Mouse (Mus musculus) midbrain, embryonic 13.5 days (tissue): Measurements from ENCODE around the gene Ccnb1. TPM values are rescaled to one million over a fixed set of nuclear protein-coding genes. Genes with fewer than 3 reads are reported as not detected.
"Not testable (repeated sequence)": the region's sequence is repeated elsewhere in the genome, so short reads cannot be mapped to it uniquely, and the experiment has no call there.

Source experiments
- ATAC-seq: fragments of 200-750 bp; cut with Nextera tagmentation; 2 replicates; pipeline ENCODE4 v1.8.0; 2017; ENCODE audit warnings: mild to moderate bottlenecking, moderate TSS enrichment, moderate library complexity
- H3K27ac ChIP-seq: fragments of 300-500 bp; sonication (generic); 2 replicates; pipeline ENCODE4 v1.5.1; 2015; ENCODE audit warnings: inconsistent platforms, mild to moderate bottlenecking, moderate library complexity
- H3K27me3 ChIP-seq: fragments of 300-500 bp; sonication (generic); 2 replicates; pipeline ENCODE4 v1.6.1; 2015; ENCODE audit warnings: mild to moderate bottlenecking, inconsistent platforms
- H3K36me3 ChIP-seq: fragments of 300-500 bp; sonication (generic); 2 replicates; pipeline ENCODE4 v1.6.1; 2015; ENCODE audit warnings: mild to moderate bottlenecking, inconsistent platforms
- H3K4me1 ChIP-seq: fragments of 300-500 bp; sonication (generic); replicated peaks from 2 replicates; pipeline ENCODE4 v1.6.1; 2015; ENCODE audit warnings: inconsistent platforms
- H3K4me2 ChIP-seq: fragments of 300-500 bp; sonication (generic); replicated peaks from 2 replicates; pipeline ENCODE4 v1.6.1; 2015; ENCODE audit warnings: moderate library complexity, mild to moderate bottlenecking, inconsistent platforms
- H3K4me3 ChIP-seq: fragments of 300-500 bp; sonication (generic); replicated peaks from 2 replicates; pipeline ENCODE4 v1.5.1; 2015; ENCODE audit warnings: mild to moderate bottlenecking, inconsistent platforms
- H3K9ac ChIP-seq: fragments of 300-500 bp; sonication (generic); replicated peaks from 2 replicates; pipeline ENCODE4 v1.6.1; 2015; ENCODE audit warnings: mild to moderate bottlenecking, inconsistent platforms
- H3K9me3 ChIP-seq: fragments of 300-500 bp; sonication (generic); 2 replicates; pipeline ENCODE4 v1.6.1; 2016; ENCODE audit warnings: mild to moderate bottlenecking, inconsistent platforms
- WGBS: fragments of 180-500 bp; shearing (Covaris S2); methylation state at CpG from one replicate; pipeline ENCODE4 v1.1.7; 2015; 5-methylcytosine and 5-hydroxymethylcytosine counted together
- polyA plus RNA-seq: library from polyadenylated mRNA; unstranded; fragments of >200 nt; fragmentation: Nextera tagmentation; extraction: Ambion mirVana; gene quantifications from 2 replicates; pipeline ENCODE4 v1.2.1, GENCODE M21; 2015

Ccnb1 gene
- polyA plus RNA-seq, 1 experiment from 2014 or later, result 119 TPM

DNA sequence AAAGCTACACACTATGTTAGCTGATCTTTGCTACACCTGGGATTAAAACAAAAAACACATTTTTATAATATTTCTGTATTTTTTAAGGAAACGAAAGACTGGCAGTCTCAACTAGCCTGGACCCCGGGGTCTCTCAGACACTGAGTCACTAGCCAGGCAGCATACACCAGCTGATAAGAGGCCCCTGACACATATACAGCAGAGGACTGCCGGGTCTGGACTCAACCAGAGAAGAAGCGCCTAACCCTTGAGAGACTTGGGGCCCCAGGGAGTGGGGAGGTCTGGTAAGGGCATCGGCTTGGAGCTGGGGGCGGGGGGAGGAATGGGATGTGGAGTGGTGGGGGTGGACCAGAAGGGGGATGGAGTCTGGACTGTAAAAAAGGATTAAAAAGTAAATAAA is 33.4 kb downstream of the Ccnb1 start:
- Histone ChIP-seq H3K27me3 (no peaks in the 10 kb centered on the region), H3K9ac (no peak overlapping the region), H3K4me2 (no peak overlapping the region), H3K36me3 (no peaks in the 10 kb centered on the region), H3K4me3 (no peak overlapping the region), H3K9me3 (no peaks in the 10 kb centered on the region), H3K27ac (no peak overlapping the region), H3K4me1 (no peaks in the 10 kb centered on the region)
- ATAC-seq, result no peak
- 84% methylated on average over 6 of the region's 6 CpGs for WGBS

GRCm38 (mm10) chr13:100752529-100752928 is 33.8 kb downstream of the Ccnb1 start:
- Histone ChIP-seq H3K27ac (no peak overlapping the region), H3K4me1 (no peaks in the 10 kb centered on the region), H3K4me2 (no peak overlapping the region), H3K36me3 (no peaks in the 10 kb centered on the region), H3K9me3 (no peaks in the 10 kb centered on the region), H3K4me3 (no peak overlapping the region), H3K27me3 (no peaks in the 10 kb centered on the region), H3K9ac (no peak overlapping the region)
- no peak for ATAC-seq
- WGBS, result 88% methylated on average over 8 of the region's 8 CpGs

GRCm38 (mm10) chr13:100751402-100751801 is 35.0 kb downstream of the Ccnb1 start:
- WGBS, result 90% methylated on average over 3 of the region's 3 CpGs

DNA sequence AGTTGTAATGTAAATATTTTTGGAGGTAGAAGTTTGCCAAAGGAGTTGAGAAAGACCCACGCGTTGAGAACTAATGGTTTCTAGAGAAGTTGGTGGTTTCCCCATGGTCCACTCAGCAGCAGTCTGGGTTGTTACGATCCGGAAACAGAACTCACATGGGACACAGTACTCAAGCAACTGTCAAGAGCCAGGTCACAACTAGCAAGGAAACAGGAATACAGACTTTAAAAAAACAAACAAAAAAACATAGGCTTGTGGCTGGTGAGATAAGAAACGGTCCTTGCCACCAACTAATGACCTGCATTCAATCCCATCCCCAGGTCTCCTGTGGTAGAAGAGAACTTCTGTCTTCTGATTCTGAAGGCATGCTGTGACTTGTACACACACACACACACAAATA is 35.6 kb downstream of the Ccnb1 start:
- Histone ChIP-seq H3K36me3 (no peaks in the 10 kb centered on the region), H3K9me3 (no peaks in the 10 kb centered on the region), H3K27me3 (no peaks in the 10 kb centered on the region), H3K4me3 (no peak overlapping the region), H3K9ac (no peak overlapping the region), H3K4me1 (no peaks in the 10 kb centered on the region), H3K4me2 (no peak overlapping the region), H3K27ac (no peak overlapping the region)
- 86% methylated on average over 5 of the region's 5 CpGs for WGBS
- ATAC-seq, result no peak

More at GRCm38 (mm10) chr13:100751402-100751801, 35.0 kb downstream of the Ccnb1 start:
- ATAC-seq, result no peak
- H3K36me3 ChIP-seq, result no peaks in the 10 kb centered on the region
- H3K4me2 ChIP-seq, result no peak overlapping the region
- no peak overlapping the region for H3K4me3 ChIP-seq
- no peaks in the 10 kb centered on the region for H3K4me1 ChIP-seq
- H3K27me3 ChIP-seq, result no peaks in the 10 kb centered on the region
- H3K9me3 ChIP-seq, result no peaks in the 10 kb centered on the region
- no peak overlapping the region for H3K9ac ChIP-seq
- H3K27ac ChIP-seq, result no peak overlapping the region

- no peaks in the 10 kb centered on the region for H3K36me3 ChIP-seq
- no peak overlapping the region for H3K4me2 ChIP-seq
- no peak for ATAC-seq
- no peak overlapping the region for H3K27ac ChIP-seq
- H3K9me3 ChIP-seq, result no peaks in the 10 kb centered on the region
- no peak overlapping the region for H3K9ac ChIP-seq
- 40% methylated on average over 8 of the region's 8 CpGs for WGBS
- H3K27me3 ChIP-seq, result no peaks in the 10 kb centered on the region
- no peak overlapping the region for H3K4me3 ChIP-seq
- H3K4me1 ChIP-seq, result peaks cover 4% of the 10 kb centered on the region
These were observed 37.7 kb downstream of the Ccnb1 start for GRCm38 (mm10) chr13:100748638-100749037.

DNA sequence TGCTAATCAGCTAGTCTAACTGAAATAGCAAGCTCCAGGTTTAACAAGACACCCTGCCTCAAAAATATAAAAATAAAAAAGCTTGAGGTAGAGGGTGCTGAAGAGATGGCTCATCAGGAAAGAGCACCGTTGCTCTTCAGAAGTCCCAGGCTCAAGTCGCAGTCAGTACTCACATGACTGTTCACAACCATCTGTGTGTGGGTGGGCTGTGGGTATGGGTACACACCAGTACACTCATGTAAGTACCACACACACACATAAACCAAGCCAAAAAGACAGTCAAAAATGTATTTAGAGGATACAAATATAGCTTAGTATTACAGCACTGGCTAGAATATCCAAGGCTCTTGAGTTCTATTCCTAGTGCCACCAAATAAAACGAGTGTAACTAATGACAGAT is 40.3 kb downstream of the Ccnb1 start:
- H3K4me1 ChIP-seq, result peaks cover 13% of the 10 kb centered on the region
- no peak overlapping the region for H3K4me2 ChIP-seq
- H3K9ac ChIP-seq, result no peak overlapping the region
- no peak overlapping the region for H3K4me3 ChIP-seq
- H3K27ac ChIP-seq, result no peak overlapping the region
- no peaks in the 10 kb centered on the region for H3K36me3 ChIP-seq
- ATAC-seq, result no peak
- no peaks in the 10 kb centered on the region for H3K9me3 ChIP-seq
- WGBS, result 90% methylated on average over 3 of the region's 3 CpGs
- no peaks in the 10 kb centered on the region for H3K27me3 ChIP-seq

- peaks cover 13% of the 10 kb centered on the region for H3K4me1 ChIP-seq
- H3K4me2 ChIP-seq, result peak within 1 kb of the TSS; percentile 63
- peaks cover 3% of the 10 kb centered on the region; the same call in 1 of the 2 replicates for H3K36me3 ChIP-seq
- no peaks in the 10 kb centered on the region for H3K9me3 ChIP-seq
- H3K4me3 ChIP-seq, result peak within 1 kb of the TSS; percentile 69
- H3K27ac ChIP-seq, result peak within 1 kb of the TSS; percentile 97
- WGBS, result under 1% methylated on average over 52 of the region's 52 CpGs
- ATAC-seq, result peak; percentile 98
- H3K9ac ChIP-seq, result peak within 1 kb of the TSS; percentile 87
- H3K27me3 ChIP-seq, result no peaks in the 10 kb centered on the region
These were observed 42.2 kb downstream of the Ccnb1 start, which contains the start of gene Mrps36 for GRCm38 (mm10) chr13:100744036-100744744. Gene Mrps36, minus strand, starts transcription at chr13:100744659.

DNA sequence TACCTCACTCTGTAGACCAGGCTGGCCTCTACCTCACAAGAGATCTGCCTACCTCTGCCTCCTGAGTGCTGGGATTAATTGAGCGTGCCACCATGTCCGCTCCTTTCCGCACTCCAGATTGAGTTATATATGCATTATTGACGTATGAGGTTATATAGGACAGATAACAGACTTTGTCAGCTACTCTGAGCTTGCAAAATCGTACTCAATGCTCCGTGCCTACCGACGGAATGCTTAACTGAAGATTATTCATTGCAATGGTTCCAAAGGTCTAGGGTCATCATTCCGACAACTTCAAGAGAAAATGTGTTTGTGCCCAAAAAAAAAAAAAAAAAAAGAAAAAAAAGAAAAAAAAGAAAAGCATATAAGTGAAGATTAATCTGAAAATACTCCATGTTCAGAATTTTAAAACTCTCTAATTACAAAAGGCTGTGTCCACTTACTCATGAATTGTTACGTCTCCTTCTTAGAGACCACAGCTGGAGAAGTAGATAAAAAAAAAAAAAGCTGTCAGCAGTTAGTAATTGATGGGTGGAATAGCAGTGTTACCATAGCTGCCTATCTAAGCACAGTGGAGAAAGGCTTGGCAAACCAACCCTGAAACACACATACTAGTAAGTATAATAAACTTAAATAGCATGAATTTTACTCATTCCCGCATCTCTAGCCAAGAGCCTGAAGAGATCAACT is 42.9 kb downstream of the Ccnb1 start:
- peak overlapping the region; percentile 87 for H3K9ac ChIP-seq
- H3K4me3 ChIP-seq, result peak overlapping the region; percentile 69
- H3K27ac ChIP-seq, result peak overlapping the region; percentile 97
- ATAC-seq, result peak; percentile 57
- peaks cover 13% of the 10 kb centered on the region for H3K4me1 ChIP-seq
- peak overlapping the region; percentile 63 for H3K4me2 ChIP-seq
- H3K9me3 ChIP-seq, result no peaks in the 10 kb centered on the region
- 70% methylated on average over 11 of the region's 11 CpGs for WGBS
- H3K36me3 ChIP-seq, result peaks cover 8% of the 10 kb centered on the region
- no peaks in the 10 kb centered on the region for H3K27me3 ChIP-seq

DNA sequence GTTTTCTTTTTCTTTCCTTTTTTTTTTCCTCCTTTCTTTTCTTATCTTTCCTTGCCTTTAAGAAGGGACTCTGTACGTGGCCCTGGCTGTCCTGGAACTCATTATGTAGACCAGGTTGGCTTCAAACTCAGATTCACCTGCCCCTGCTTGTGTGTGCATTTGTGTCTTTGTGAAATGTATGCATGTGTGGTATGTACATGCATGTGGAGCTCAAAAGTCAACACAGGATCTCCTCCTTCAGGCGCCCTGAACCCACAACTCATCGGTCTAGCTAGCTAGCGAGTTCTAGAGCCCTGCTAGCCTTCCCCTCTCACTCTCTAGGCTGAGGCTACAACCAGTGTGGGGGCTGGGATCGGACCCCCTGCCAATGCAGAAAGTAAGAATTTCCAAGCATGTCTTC is 43.5 kb downstream of the Ccnb1 start:
- peaks cover 13% of the 10 kb centered on the region for H3K36me3 ChIP-seq
- H3K9ac ChIP-seq, result 0 out of 2 replicates have a peak overlapping the region, but pooled peaks have one; percentile 16
- H3K4me1 ChIP-seq, result peaks cover 13% of the 10 kb centered on the region
- WGBS, result 97% methylated on average over 5 of the region's 5 CpGs
- no peaks in the 10 kb centered on the region for H3K27me3 ChIP-seq
- H3K4me2 ChIP-seq, result no peak overlapping the region; the same call in 1 of the 2 replicates
- no peak overlapping the region for H3K4me3 ChIP-seq
- H3K27ac ChIP-seq, result no peak overlapping the region
- no peaks in the 10 kb centered on the region for H3K9me3 ChIP-seq
- ATAC-seq, result no peak

DNA sequence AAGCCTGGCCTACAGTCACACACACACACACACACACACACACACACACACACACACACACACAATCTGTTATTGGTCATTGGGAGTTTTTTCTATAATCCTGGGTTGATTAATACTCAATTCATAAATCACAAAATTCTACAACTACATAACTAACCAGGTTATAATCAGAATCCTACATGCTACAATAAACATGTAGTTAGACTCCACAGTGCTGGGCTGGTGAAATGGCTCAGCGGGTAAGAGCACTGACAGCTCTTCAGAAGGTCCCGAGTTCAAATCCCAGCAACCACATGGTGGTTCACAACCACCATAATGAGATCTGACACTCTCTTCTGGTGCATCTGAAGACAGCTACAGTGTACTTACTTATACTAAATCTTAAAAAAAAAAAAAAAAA is 53.6 kb downstream of the Ccnb1 start:
- H3K4me1 ChIP-seq, result peaks cover 20% of the 10 kb centered on the region
- H3K27me3 ChIP-seq, result no peaks in the 10 kb centered on the region
- H3K9me3 ChIP-seq, result no peaks in the 10 kb centered on the region
- H3K27ac ChIP-seq, result no peak overlapping the region
- H3K4me3 ChIP-seq, result no peak overlapping the region
- peaks cover 31% of the 10 kb centered on the region for H3K36me3 ChIP-seq
- H3K9ac ChIP-seq, result no peak overlapping the region
- no peak overlapping the region for H3K4me2 ChIP-seq
- 96% methylated on average over 2 of the region's 2 CpGs for WGBS
- no peak for ATAC-seq

DNA sequence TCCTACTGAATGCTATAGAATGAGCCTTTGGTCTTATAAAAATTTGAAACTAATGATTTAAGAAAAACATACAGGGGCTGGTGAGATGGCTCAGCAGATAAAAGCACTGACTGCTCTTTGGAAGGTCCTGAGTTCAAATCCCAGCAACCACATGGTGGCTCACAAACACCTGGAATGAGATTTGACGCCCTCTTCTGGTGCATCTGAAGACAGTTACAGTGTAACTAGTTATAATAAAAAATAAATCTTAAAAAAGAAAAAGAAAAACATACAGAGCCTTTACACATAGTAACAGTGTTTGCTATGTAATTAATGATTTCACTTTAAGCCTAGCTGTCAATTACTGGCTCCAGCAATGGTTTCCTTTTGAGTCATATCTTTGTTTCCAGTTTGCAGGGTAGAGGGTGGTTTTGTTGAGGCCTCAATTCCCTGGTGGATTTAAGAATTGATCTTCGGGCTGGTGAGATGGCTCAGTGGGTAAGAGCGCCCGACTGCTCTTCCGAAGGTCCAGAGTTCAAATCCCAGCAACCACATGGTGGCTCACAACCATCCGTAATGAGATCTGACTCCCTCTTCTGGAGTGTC is 54.8 kb downstream of the Ccnb1 start:
- Histone ChIP-seq H3K4me1 (peaks cover 23% of the 10 kb centered on the region), H3K4me2 (peak overlapping the region; percentile 55), H3K36me3 (peaks cover 30% of the 10 kb centered on the region), H3K9ac (peak overlapping the region; percentile 95; the same call in 1 of the 2 replicates), H3K4me3 (peak overlapping the region; percentile 93; the same call in 1 of the 2 replicates)
- not testable (repeated sequence) for ATAC-seq, H3K9me3 ChIP-seq, H3K27me3 ChIP-seq, H3K27ac ChIP-seq
- WGBS, result 92% methylated on average over 6 of the region's 6 CpGs

DNA sequence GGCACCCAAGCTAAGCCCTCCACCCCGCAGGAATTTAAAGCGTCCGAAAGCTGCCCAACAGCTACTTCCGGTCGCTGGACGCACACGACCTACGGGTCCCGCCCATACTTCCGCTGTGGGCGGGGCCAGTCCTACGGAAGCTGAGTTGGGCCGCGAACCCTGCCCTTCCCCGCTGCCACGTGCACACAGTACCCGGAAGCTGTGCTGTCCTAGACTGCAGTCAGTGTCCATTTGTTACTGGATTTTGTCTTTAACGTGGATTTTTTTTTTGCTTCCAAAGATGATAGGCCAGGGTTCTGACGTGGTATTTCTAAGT is 55.6 kb downstream of the Ccnb1 start, which contains the start of gene Cdk7:
Cdk7 (minus strand) TSS at position 79 of the 316 bp plus-strand sequence.
- no peaks in the 10 kb centered on the region for H3K27me3 ChIP-seq
- H3K4me1 ChIP-seq, result peaks cover 23% of the 10 kb centered on the region
- H3K4me3 ChIP-seq, result peak within 1 kb of the TSS; percentile 93
- peak within 1 kb of the TSS; percentile 94 for H3K4me2 ChIP-seq
- H3K27ac ChIP-seq, result peak within 1 kb of the TSS; percentile 89
- H3K9ac ChIP-seq, result peak within 1 kb of the TSS; percentile 95
- H3K36me3 ChIP-seq, result peaks cover 25% of the 10 kb centered on the region
- peak; percentile 100 for ATAC-seq
- under 1% methylated on average over 19 of the region's 19 CpGs for WGBS
- H3K9me3 ChIP-seq, result no peaks in the 10 kb centered on the region
